Mouse (Mus musculus): ENCODE measurements around the gene Nup93.

GRCm38 (mm10) chr8:94204043-94204442, 10.3 kb upstream of the Nup93 start:
- no peak for TF ChIP-seq CTCF (IDR thresholded peaks at IDR 0.05; ENCODE audit: extremely low read depth, insufficient read depth, low read length)
- no peak for TF ChIP-seq POLR2A (IDR thresholded peaks at IDR 0.05; ENCODE audit: extremely low read depth, insufficient read depth, low read length)

Data from cortical plate, adult 2 months (tissue).